Mouse (Mus musculus) lung, embryonic 14.5 days (tissue): ENCODE measurements at regions not wholly inside any gene's neighbourhood (a gene's known extent, or its start where the extent isn't known, plus 50 kb on each side); places are given as distances from the start of the nearest gene placed in this dataset.

Source experiments
- ATAC-seq: fragments of 200-750 bp; cut with Nextera tagmentation; 2 replicates; pipeline ENCODE4 v1.8.0; 2017; ENCODE audit warnings: mild to moderate bottlenecking, moderate TSS enrichment, moderate library complexity; ENCODE audit not compliant: insufficient read depth
- DNase-seq: peaks from one replicate; pipeline ENCODE4 v3.0.0-alpha.2; 2015
- H3K27ac ChIP-seq: fragments of 300-500 bp; sonication (generic); 2 replicates; pipeline ENCODE4 v1.5.1; 2014; ENCODE audit warnings: low read depth, mild to moderate bottlenecking, moderate library complexity
- H3K27me3 ChIP-seq: fragments of 300-500 bp; sonication (generic); 2 replicates; pipeline ENCODE4 v1.6.1; 2014; ENCODE audit warnings: low read length, control low read depth; ENCODE audit not compliant: insufficient read depth
- H3K36me3 ChIP-seq: fragments of 300-500 bp; sonication (generic); 2 replicates; pipeline ENCODE4 v1.6.1; 2014; ENCODE audit warnings: control low read depth; ENCODE audit not compliant: insufficient read depth
- H3K4me1 ChIP-seq: fragments of 300-500 bp; sonication (generic); 2 replicates; pipeline ENCODE4 v1.6.1; 2014; ENCODE audit warnings: antibody characterized with exemption, control low read depth; ENCODE audit not compliant: insufficient read depth
- H3K4me2 ChIP-seq: fragments of 300-500 bp; sonication (generic); 2 replicates; pipeline ENCODE4 v1.6.1; 2014; ENCODE audit warnings: mild to moderate bottlenecking
- H3K4me3 ChIP-seq: fragments of 300-500 bp; sonication (generic); 2 replicates; pipeline ENCODE4 v1.5.1; 2014; ENCODE audit warnings: low read depth, low read length
- H3K9ac ChIP-seq: fragments of 300-500 bp; sonication (generic); 2 replicates; pipeline ENCODE4 v1.6.1; 2014
- H3K9me3 ChIP-seq: fragments of 300-500 bp; sonication (generic); 2 replicates; pipeline ENCODE4 v1.6.1; 2016; ENCODE audit warnings: low read depth, low read length, control low read depth
- CTCF ChIP-seq: IDR thresholded peaks from 2 replicates; pipeline ENCODE4 v1.5.1; 2016; ENCODE audit warnings: antibody characterized with exemption, low read depth
- WGBS: fragments of 180-500 bp; shearing (Covaris S2); extraction: QIAGEN DNeasy Blood & Tissue Kit; methylation state at CpG from one replicate; pipeline ENCODE4 v1.1.7; 2014; 5-methylcytosine and 5-hydroxymethylcytosine counted together

GRCm38 (mm10) chr10:25118674-25119670 is 188.7 kb downstream of the Akap7 start:
- Histone ChIP-seq H3K9me3 (no peaks in the 10 kb centered on the region), H3K4me1 (0 out of 2 replicates have a peak, but pooled peaks cover 5% of the 10 kb centered on the region), H3K36me3 (no peaks in the 10 kb centered on the region), H3K27ac (peak overlapping the region; percentile 18; the same call in 1 of the 2 replicates), H3K9ac (no peak overlapping the region), H3K27me3 (no peaks in the 10 kb centered on the region), H3K4me3 (no peak overlapping the region), H3K4me2 (0 out of 2 replicates have a peak overlapping the region, but pooled peaks have one; percentile 8)
- no peak for ATAC-seq
- WGBS, result 32% methylated on average over 17 of the region's 17 CpGs
- TF ChIP-seq CTCF, result 0 out of 2 replicates have a peak, but pooled peaks have one; percentile 15
- no peak for DNase-seq

- DNase-seq (no peak), ATAC-seq (no peak)
- no peak overlapping the region for H3K27ac ChIP-seq
- H3K9me3 ChIP-seq, result no peaks in the 10 kb centered on the region
- no peak overlapping the region for H3K9ac ChIP-seq
- WGBS, result 88% methylated on average over 4 of the region's 4 CpGs
- 0 out of 2 replicates have a peak, but pooled peaks cover 5% of the 10 kb centered on the region for H3K4me1 ChIP-seq
- H3K27me3 ChIP-seq, result no peaks in the 10 kb centered on the region
- no peak overlapping the region for H3K4me3 ChIP-seq
- TF ChIP-seq CTCF, result no peak
- H3K36me3 ChIP-seq, result no peaks in the 10 kb centered on the region
- no peak overlapping the region for H3K4me2 ChIP-seq
Measured at GRCm38 (mm10) chr10:25114316-25114715, 187.0 kb upstream of the Arg1 start.

GRCm38 (mm10) chr10:25112449-25113171 is 185.3 kb upstream of the Arg1 start:
- Histone ChIP-seq H3K27ac (no peak overlapping the region), H3K4me3 (no peak overlapping the region), H3K4me2 (no peak overlapping the region), H3K9me3 (no peaks in the 10 kb centered on the region), H3K27me3 (no peaks in the 10 kb centered on the region), H3K36me3 (no peaks in the 10 kb centered on the region), H3K9ac (no peak overlapping the region), H3K4me1 (no peaks in the 10 kb centered on the region)
- no peak for TF ChIP-seq CTCF
- WGBS, result 45% methylated on average over 12 of the region's 12 CpGs
- DNase-seq (no peak), ATAC-seq (no peak)

GRCm38 (mm10) chr10:25111636-25112422 is 184.5 kb upstream of the Arg1 start:
- Histone ChIP-seq H3K9ac (no peak overlapping the region), H3K4me3 (no peak overlapping the region), H3K4me2 (peak overlapping the region; percentile 26; the same call in 1 of the 2 replicates), H3K27me3 (no peaks in the 10 kb centered on the region), H3K36me3 (no peaks in the 10 kb centered on the region), H3K27ac (no peak overlapping the region), H3K4me1 (no peaks in the 10 kb centered on the region), H3K9me3 (no peaks in the 10 kb centered on the region)
- ATAC-seq (peak; percentile 66; the same call in 1 of the 2 replicates), DNase-seq (peak; percentile 46)
- 7% methylated on average over 11 of the region's 11 CpGs for whole genome bisulfite sequencing
- TF ChIP-seq CTCF, result no peak

GRCm38 (mm10) chr10:25111181-25111580 is 183.9 kb upstream of the Arg1 start:
- Histone ChIP-seq H3K4me3 (no peak overlapping the region), H3K27me3 (no peaks in the 10 kb centered on the region), H3K9ac (no peak overlapping the region), H3K9me3 (no peaks in the 10 kb centered on the region), H3K27ac (no peak overlapping the region), H3K4me1 (no peaks in the 10 kb centered on the region), H3K4me2 (peak overlapping the region; percentile 26; the same call in 1 of the 2 replicates), H3K36me3 (no peaks in the 10 kb centered on the region)
- DNase-seq, result no peak
- TF ChIP-seq CTCF, result no peak
- 38% methylated on average over 7 of the region's 7 CpGs for WGBS
- no peak for ATAC-seq

GRCm38 (mm10) chr10:25098070-25098469 is 170.8 kb upstream of the Arg1 start:
- WGBS, result 17% methylated on average over 4 of the region's 4 CpGs
- Histone ChIP-seq H3K9ac (no peak overlapping the region), H3K4me3 (no peak overlapping the region), H3K27ac (no peak overlapping the region), H3K9me3 (no peaks in the 10 kb centered on the region), H3K4me1 (no peaks in the 10 kb centered on the region), H3K27me3 (no peaks in the 10 kb centered on the region), H3K36me3 (no peaks in the 10 kb centered on the region), H3K4me2 (no peak overlapping the region)
- TF ChIP-seq CTCF, result no peak
- ATAC-seq, result no peak
- peak; percentile 48 for DNase-seq
